Mouse (Mus musculus): ENCODE measurements around the gene Myh9.

Myh9 gene

GRCm38 (mm10) chr15:77844048-77844447 lies 2.1 kb upstream of the Myh9 start:
- in situ Hi-C loops (cut with MboI, MseI) = loop anchor here in 1 of 2 experiments (5.0 to 25.0 kb wide), 2 partner anchors 42 to 1082 kb away; no protein-coding TSS in a partner anchor

GRCm38 (mm10) chr15:77843494-77844041 lies 1.6 kb upstream of the Myh9 start:
- in situ Hi-C loops (cut with MboI, MseI) = loop anchor here in 1 of 2 experiments (5.0 to 25.0 kb wide), 2 partner anchors 41 to 1081 kb away; no protein-coding TSS in a partner anchor

DNA sequence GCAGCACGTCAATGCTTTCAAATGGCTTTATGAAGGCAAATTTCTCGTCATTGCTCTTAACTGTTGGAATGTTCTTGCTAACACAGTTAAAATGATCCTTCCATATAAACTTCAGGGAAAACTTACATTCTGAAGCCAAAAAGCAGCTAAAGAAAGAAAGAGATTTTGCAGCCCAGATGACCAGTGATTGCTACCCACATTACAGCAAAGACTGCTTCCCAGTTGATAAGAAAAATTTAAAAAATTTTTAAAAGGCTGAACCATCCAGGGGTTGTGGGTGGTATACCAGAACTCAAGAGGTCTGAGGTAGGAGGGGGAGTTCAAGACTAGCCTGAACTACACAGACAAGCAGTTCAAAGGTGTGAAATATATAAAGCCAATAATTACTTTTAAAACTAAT lies 1.1 kb upstream of the Myh9 start:
- in situ Hi-C loops (cut with MboI, MseI) = loop anchor here in 1 of 2 experiments (5.0 to 25.0 kb wide), 2 partner anchors 41 to 1081 kb away; no protein-coding TSS in a partner anchor

GRCm38 (mm10) chr15:77841361-77842046 lies 471 bp downstream of the Myh9 start:
- in situ Hi-C loops (cut with MboI, MseI) = loop anchor here in 1 of 2 experiments (5.0 to 25.0 kb wide), 2 partner anchors 39 to 1079 kb away; no protein-coding TSS in a partner anchor

- in situ Hi-C loops (cut with MboI, MseI) = loop anchor here in 1 of 2 experiments (5.0 to 25.0 kb wide), 2 partner anchors 38 to 1078 kb away; no protein-coding TSS in a partner anchor
Measured at GRCm38 (mm10) chr15:77840450-77841360, 1.3 kb downstream of the Myh9 start.

GRCm38 (mm10) chr15:77839529-77840286 lies 2.3 kb downstream of the Myh9 start:
- in situ Hi-C loops (cut with MboI, MseI) = loop anchor here in 1 of 2 experiments (5.0 to 25.0 kb wide), 2 partner anchors 37 to 1077 kb away; no protein-coding TSS in a partner anchor

GRCm38 (mm10) chr15:77838530-77839387 lies 3.2 kb downstream of the Myh9 start:
- in situ Hi-C loops (cut with MboI, MseI) = loop anchor here in 1 of 2 experiments (25.0 kb wide), 1 partner anchor 1076 kb away; no protein-coding TSS in a partner anchor

DNA sequence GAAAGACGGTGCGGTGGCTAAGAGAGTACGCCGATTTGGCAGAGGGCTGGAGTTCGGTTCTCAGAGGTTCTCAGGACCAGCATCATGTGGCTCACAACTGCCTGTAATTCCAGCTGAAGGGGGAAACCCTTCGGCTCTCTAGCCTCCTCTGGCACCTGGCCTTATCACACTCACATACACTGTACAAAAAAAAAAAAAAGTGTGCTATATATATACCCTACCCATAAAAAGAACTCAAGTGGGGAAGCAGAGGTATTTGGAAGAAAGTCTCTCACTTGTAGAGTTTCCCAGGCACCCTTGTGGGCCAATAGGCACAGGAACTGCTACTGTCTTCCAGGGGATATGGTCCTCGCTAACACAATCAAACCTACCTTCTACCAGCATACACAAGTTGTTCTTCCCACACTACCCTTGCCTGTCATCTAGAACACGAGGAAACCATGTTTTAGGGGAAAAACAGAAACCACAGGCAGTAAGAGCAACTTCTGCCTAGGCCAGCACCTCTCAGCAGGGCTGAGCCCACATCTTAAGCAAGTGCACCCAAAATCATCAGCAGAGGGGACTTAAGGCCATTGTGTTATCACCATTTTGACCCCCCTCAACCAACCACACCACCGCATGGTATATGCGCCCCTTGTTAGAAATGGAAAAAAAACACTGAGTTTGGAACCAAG lies 4.4 kb downstream of the Myh9 start:
- in situ Hi-C loops (cut with MboI, MseI) = loop anchor here in 1 of 2 experiments (25.0 kb wide), 1 partner anchor 1075 kb away; no protein-coding TSS in a partner anchor

GRCm38 (mm10) chr15:77836692-77837443 lies 5.1 kb downstream of the Myh9 start:
- in situ Hi-C loops (cut with MboI, MseI) = loop anchor here in 1 of 2 experiments (25.0 kb wide), 1 partner anchor 1075 kb away; no protein-coding TSS in a partner anchor

DNA sequence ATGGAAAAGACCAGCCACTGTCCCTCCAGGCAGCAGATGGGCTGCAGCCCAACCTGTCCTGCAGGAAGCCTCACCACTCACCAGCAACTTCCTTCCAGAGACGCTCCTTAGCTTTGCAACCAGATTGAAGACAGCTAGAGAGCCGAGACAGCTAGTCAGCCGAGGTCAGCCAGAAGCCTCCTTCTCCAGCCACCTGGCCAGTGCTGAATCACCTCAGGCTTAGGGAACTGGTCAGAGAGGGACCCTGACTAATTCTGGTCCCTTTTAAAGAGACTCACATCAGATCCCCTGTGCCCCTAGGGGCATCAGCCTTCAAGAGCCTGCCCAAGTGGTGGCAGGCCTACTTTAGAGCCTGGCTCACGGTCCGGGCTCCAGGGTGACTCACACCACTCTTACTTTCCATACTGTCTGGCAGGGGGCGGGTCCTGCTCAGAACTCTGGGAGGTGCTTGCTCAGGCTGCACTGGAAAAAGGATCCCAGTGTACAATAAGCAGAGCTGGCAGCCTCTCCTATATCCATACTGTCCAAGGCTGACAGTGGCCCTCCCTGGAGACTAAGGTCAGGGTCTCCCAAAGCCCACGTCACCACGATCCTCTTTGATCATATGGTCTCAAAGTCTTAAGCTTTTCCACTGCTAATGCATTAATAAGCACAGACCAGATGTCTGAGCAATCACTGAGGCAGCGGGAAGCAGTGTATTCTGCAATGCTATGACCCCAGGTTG lies 5.9 kb downstream of the Myh9 start:
- in situ Hi-C loops (cut with MboI, MseI) = loop anchor here in 1 of 2 experiments (25.0 kb wide), 1 partner anchor 1074 kb away; no protein-coding TSS in a partner anchor

- in situ Hi-C loops (cut with MboI, MseI) = loop anchor here in 1 of 2 experiments (25.0 kb wide), 1 partner anchor 1072 kb away; no protein-coding TSS in a partner anchor
Measured at GRCm38 (mm10) chr15:77834336-77835268, 7.4 kb downstream of the Myh9 start.

GRCm38 (mm10) chr15:77833731-77834130 lies 8.2 kb downstream of the Myh9 start:
- in situ Hi-C loops (cut with MboI, MseI) = loop anchor here in 1 of 2 experiments (25.0 kb wide), 1 partner anchor 1071 kb away; no protein-coding TSS in a partner anchor

DNA sequence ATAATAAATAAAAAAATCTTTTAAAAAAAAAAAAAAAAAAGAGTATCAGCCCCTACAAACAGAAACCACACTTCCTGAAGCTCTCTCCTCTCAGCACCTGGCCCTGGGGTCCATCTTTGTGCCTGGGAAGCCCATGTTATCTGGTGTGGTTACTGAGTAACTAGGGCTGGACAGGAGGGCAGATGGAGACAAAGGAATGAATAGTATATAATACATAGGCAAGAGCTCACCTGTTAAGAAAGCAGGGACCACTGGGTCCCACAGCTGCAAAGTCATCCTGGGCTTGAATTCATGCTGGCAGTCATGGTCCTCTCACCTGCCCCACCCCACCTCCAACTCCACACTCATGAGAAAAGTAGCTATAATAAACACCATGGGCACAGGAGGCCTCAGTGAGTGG lies 8.9 kb downstream of the Myh9 start:
- in situ Hi-C loops (cut with MboI, MseI) = loop anchor here in 1 of 2 experiments (25.0 kb wide), 1 partner anchor 1071 kb away; no protein-coding TSS in a partner anchor

DNA sequence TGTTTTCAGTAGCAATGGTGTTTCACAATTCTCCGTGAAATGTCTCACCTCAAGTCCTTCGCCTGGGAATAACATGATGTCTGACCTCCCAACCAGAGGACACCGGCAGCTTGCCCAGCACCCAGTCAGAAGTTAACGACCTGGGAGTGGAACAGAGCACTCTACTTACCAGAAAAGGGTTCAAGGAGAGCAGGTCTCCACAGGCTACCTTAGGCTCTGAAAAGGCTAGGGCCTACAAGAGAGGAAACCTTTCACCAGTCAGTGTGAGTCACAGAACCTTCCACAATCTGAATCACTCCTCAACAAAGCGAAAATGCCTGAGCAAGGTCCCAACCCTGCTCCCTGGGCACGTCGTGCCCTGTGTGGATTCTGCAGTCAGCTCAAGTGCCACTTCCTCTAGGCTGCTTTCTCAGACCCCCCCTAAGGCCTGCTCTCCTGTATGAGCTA lies 9.5 kb downstream of the Myh9 start:
- in situ Hi-C loops (cut with MboI, MseI) = loop anchor here in 1 of 2 experiments (25.0 kb wide), 1 partner anchor 1070 kb away; no protein-coding TSS in a partner anchor

DNA sequence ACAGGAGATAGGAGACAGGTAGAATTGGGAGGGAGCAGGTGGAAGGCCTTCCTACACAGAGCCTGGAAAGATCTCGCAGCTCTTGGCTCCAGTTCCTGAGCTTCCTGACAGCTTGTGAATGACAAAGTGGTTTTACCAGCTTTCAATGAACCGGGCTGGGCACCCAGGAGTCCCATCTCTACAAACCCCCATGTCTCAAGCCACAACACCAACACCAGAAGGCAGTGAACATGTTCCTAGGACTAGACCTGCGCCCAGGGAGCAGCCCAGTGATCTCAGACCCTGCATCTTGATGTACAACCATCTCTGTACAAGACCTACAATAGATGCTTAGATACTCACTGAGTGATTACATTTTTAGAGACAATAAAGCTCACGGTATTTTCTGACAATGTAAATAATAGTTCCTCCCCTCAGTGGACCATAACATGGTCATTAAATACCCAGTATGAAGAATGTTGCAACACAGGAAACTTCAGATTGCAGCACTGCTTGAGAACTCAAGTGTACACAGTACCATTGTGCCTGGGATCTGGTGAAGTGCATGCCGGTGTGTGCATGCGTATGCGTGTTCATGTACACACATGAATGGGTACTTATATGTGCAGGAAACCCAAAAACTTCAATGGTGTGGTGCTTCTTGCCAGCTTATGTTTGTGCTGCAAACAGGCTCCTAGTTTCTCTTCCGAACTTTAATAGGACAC lies 10.1 kb downstream of the Myh9 start:
- in situ Hi-C loops (cut with MboI, MseI) = loop anchor here in 1 of 2 experiments (25.0 kb wide), 1 partner anchor 1070 kb away; no protein-coding TSS in a partner anchor

All from T-helper 17 cell (primary cell).